Mouse (Mus musculus) adrenal gland, adult 18-20 months (tissue): Measurements from ENCODE around the gene Tspan12. TPM values are rescaled to one million over a fixed set of nuclear protein-coding genes. Genes with fewer than 3 reads are reported as not detected.

Experiments used
- DNase-seq, 2 experiments: peaks; one replicate each; pipeline ENCODE4 v3.0.0; 2021 to 2022; ENCODE audit warnings: low spot score in 2 of 2
- total RNA-seq, 2 experiments: library from RNA; stranded (reverse); gene quantifications; 1 replicate in 1 of 2; 2 replicates in 1 of 2; pipeline ENCODE4 v1.2.3; 2021

Gene Tspan12
- total RNA-seq, 2 experiments from 2014 or later = 141 to 179 TPM

DNA sequence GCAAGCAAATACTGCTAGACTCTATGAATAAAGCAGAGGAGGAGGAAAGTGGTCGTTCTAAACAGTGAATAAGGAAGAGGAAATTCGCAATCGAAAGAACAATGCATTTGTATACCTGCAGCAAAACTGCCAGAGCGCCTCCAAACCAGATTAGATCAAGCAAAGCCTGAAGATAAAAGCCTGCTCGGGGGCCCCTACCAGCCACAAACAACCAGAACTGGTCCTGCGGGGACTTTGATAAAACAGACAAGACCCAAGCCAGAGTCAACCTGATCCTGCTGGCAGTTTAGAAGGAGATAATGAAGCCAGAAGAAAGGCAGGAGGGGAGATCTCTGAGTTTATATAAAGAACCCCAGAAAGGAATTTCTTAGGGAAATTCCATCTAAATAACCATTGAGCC lies 65.0 kb downstream of the Tspan12 start:
- DNase-seq = no peak

DNA sequence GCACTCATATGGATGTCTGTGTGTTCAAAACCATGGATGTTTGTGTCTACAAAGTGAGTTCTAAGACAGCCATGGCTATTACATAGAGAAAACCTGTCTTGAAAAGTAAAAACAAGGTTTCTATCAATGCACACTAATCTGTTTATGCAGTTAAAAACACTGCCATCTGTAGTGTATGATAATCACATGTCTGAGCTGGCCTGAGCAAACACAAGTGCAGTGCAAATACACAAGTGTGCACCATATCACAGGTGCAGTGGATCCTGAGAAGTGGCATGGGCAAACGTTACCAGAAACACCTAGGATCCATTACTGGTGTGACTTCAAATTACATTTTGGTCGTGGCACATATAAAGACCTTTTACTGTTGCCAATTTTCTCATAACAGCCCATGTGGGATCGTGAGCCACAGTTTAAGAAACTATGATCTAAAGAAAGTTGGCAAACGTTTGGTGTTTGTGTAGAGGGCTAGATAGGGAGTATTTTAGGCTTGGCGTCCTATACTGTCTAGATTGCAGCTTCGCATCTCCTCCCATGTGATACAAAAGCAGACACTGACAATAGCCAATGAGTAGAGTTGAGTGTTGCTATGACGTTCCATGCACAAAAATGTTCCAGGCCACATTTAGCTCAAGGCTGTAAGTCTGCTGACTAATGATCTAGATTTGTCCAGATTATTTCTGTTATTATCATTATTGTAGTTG lies 78.0 kb downstream of the Tspan12 start:
- DNase-seq = no peak

DNA sequence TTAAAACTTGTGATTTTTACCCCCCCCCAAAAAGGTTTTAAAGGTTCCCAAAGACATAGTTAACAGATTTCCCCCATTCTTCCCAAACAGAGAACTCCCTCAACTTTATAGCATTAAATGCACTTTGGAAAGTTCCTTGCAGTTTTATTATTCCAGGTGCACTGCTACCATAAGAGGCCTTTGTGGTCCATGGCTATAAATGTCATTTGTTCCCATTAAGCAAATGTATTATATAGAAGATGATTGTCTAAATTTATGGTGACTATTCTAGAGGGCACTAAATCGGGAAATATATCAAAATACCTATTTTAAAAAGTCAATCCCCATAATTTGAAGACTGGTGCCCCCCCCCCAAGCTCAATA lies 82.9 kb downstream of the Tspan12 start:
- DNase-seq = no peak

DNA sequence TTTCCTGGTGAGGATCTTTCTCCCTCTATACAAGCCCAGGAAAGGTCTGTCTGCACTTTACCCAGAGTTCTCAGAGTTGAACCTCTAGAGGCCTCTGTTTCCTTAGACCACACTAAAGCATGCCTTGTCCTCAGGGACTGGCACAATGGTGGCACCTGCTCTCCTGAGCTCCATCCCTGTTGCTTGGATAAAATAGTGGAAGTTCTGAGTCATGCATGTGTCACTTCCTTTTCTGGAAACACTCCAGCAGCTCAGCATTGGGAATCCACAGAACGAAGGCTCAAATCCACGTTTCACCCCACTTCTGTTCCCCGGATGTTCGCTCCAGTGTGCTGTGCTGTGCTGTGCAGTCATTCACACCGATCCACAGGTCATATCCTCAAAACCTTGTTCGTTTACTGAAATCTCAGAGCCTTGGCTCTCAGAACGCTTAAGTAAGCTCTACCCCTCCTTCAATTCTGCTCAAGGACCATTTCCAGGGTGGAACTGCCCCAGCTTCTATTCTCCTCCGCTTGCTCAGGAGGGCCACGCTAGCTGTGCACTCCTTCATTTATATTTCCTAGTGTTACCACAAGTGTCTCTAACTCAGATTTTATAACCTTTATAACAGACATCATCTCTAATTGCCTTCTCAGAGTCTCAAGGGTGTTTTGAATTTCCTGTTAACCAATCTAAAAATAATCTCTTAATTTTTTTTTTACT lies 83.4 kb downstream of the Tspan12 start:
- DNase-seq = no peak

DNA sequence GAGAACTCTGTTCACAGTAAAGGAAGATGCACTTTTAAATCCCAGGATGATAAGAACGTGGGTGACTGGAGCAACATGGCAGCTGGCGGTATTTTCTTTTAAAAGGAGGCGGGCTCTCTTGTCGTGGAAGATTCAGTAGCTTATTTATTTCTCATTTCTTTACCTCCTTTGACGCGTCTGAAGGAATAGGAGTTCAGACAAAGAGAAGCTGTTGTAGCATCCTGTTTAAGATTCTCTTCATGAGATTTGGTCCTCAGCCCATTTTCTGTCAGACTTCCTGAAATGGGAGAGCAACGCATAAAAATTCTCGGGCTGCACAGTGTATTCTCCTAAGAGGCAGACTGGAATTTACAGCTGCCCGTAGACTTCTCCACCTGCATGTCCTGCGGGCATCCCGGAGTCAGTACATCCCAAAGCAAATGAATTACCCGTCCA lies 84.5 kb downstream of the Tspan12 start:
- DNase-seq = no peak

DNA sequence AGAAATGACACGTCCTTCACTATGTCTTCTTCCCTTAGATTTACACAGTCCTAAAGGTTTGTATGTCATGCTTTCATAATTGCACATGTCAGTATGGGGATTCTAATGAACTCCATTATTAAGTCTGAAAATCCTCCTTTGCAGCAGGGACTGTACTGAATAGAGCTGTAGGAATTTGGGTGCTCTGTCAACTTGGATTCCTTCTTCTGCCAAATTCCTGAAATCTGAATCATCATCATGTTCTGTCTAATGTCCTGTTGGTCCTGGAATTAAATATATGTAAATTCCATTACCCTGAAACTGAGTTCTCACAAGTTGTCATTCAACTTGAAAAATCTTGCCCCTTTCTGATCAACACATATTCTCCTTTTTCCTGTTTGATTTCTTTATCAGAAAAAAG lies 104.8 kb downstream of the Tspan12 start:
- no peak for DNase-seq

DNA sequence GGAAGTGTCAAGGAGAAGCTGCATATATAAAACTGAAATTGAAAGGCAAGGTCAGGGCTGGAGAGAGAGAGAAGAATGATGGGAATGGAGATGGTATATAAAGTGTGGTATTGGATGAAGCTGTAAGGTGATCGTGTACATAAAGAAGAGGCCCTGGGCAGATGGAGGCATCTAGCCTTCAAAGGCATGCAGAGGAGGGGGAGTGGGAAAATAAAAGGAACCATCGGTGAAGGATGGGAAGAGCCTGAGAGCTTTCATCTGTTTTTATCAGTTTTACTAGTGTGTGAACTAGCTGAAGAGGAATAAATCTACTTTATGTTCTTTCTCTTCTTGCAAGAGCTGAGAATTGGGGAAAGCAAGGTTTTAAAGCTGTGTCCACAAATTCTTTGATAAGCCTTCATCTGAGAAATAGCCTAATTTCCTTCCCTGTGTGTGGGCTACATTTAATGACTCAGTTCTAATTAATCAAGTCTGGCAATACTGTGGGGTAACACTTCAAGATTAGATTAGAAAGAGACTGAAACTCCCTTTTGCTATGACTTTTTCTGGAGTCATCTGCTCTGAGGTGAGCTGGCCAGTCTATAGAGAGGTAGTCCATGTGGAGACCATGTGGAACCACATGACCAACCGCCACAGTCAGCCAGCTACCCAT lies 107.6 kb downstream of the Tspan12 start:
- DNase-seq = no peak

DNA sequence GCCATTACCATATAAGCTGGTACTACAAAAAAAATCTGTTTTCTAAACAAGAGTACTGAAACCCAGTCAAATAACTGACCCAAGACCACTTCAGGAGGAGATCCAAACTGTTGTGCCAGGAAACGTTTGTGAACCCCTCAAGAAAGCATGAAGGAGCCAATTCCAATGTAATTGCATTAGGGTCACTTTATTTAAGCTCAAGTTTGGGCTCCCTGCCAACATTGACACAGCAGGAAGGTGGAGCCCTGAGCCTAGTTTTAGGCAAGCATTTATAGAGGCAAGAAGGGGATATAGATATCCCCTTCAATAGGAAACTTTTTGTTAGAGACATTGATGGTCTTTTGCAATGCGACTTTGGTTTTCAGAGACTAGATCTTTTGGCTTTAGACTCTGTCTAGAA lies 111.7 kb downstream of the Tspan12 start:
- DNase-seq = no peak

DNA sequence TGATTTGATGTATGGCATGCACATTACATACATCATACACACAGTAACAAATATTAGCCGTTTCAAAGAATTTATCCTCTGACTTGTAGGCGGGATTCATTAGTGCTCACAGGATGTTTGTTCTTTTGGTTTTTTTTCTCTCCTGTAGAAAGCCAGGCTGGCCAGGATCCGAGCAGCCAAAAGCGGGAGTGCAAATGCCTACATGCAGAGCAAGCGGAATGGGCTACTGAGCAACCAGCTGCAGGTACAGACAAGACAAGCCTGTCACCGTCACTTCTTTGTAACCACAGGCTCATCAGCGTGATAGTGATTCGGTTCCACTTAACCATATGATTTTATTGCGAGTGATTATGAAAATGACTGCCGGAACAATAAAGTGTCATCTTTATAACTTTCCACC lies 130.1 kb downstream of the Tspan12 start:
- DNase-seq = no peak

Other genes starting within 250 kb of the Tspan12 start
- 10 to 100 TPM; 22.8 to 23.0 TPM for gene Ing3, start 97.1 kb upstream of the Tspan12 start, total RNA-seq
- gene Cped1, start 133.4 kb upstream of the Tspan12 start, total RNA-seq = 10 to 100 TPM; 43.9 to 50.3 TPM